Mouse (Mus musculus) Patski (cell line): ENCODE results near the gene Tmem150c. TPM values are rescaled to one million over a fixed set of nuclear protein-coding genes. Genes with fewer than 3 reads are reported as not detected.

ENCODE experiments used
- ATAC-seq: fragments of 100-300 bp; one replicate; pipeline ENCODE4 v1.8.0; 2021
- CTCF ChIA-PET: fragments of 350-600 bp; sonication (Branson Sonifier 250); formaldehyde crosslinking; loops from one replicate; lab custom pipeline; 2022; ENCODE audit warnings: inconsistent platforms; lab: Charles Lee
- POLR2A ChIA-PET: fragments of 350-600 bp; sonication (Branson Sonifier 250); formaldehyde crosslinking; loops from one replicate; lab custom pipeline; 2022; ENCODE audit warnings: antibody characterized with exemption, inconsistent platforms; lab: Charles Lee
- DNase-seq: peaks from one replicate; pipeline ENCODE4 v3.0.0-alpha.2; 2011; ENCODE audit warnings: low read depth, low spot score
- H3K27me3 ChIP-seq: fragments of 371-371 bp; one replicate; pipeline ENCODE4 v1.5.1; 2021
- CTCF ChIP-seq: fragments of 100-300 bp; IDR thresholded peaks from one replicate; pipeline ENCODE4 v1.5.1; 2021
- in situ Hi-C: fragments of 300-500 bp; cut with MboI; formaldehyde crosslinking; loops from 3 replicates; pipeline ENCODE4 v1.11.1; 2018; ENCODE audit warnings: low pct_unique_long_range_greater_than_20kb, mixed read lengths
- polyA plus RNA-seq: library from polyadenylated mRNA; unstranded; gene quantifications from one replicate; pipeline ENCODE4 v1.2.3, GENCODE M21; 2021

The Tmem150c gene
- polyA plus RNA-seq, 1 experiment from 2014 or later, result not detected

DNA sequence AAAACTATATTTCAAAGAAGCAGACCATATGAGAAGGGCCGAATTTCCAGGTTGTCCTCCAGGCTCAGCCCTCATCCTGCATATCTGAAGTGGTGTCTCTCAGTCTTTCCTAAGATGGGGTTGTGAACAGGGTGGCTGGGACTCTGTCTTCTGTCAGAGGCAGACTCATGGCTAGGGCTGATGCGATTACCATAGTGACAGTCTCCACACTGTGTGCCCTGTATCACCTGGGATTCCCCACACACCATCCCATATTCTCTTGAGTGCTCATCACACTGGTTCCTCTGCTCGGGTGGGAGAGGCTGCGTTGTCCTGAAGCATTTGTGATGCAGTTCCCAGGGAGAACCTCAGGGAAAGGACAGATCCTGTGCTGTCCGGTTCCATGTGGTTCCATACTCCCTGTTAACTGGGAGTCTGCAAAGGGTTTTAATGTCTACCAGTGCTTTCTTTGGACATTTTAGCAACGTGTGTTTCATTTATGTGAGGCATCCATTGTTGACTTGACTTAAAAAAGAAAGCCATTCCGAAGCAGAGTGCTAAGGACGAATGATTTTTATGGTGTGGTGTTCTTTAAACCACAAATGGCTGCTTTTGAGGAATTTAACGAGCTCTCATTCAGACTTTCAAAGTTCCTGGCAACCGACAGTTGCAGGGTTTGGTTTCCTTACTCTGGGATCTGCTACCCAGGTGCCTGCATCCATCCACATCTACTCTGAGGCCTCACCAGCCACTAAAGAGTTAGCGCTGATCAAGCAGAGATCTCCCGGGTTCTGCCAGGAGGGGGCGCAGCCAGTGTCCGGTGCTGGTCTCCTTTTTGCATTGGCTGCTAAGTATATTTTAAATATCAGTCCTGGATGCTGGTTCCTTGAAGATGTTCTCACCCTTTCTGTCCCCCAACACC, 7.2 kb upstream of the Tmem150c start:
- in situ Hi-C loops, result no loop called here
- peaks cover 5% of the 10 kb centered on the region for H3K27me3 ChIP-seq
- peak; percentile 61 for TF ChIP-seq CTCF
- DNase-seq (no peak), ATAC-seq (no peak)
- ChIA-PET POLR2A (no interaction called here), CTCF (interaction anchor here (0.6 kb wide), 2 partner anchors 26 to 155 kb away, joined by 3 to 4 read pairs; no protein-coding TSS in a partner anchor)

- CTCF ChIA-PET, result interaction anchor here (1.3 kb wide), 1 partner anchor 10 kb away, joined by 3 read pairs; no protein-coding TSS in a partner anchor
- no peak for DNase-seq
- no peak for ATAC-seq
- POLR2A ChIA-PET, result interaction anchor here (0.6 kb wide), 1 partner anchor 133 kb away, joined by 3 read pairs; no protein-coding TSS in a partner anchor
- no peak for TF ChIP-seq CTCF
- in situ Hi-C loops, result no loop called here
- peaks cover 15% of the 10 kb centered on the region for H3K27me3 ChIP-seq
Observed at GRCm38 (mm10) chr5:100163368-100163767, 3.8 kb upstream of the Tmem150c start.

DNA sequence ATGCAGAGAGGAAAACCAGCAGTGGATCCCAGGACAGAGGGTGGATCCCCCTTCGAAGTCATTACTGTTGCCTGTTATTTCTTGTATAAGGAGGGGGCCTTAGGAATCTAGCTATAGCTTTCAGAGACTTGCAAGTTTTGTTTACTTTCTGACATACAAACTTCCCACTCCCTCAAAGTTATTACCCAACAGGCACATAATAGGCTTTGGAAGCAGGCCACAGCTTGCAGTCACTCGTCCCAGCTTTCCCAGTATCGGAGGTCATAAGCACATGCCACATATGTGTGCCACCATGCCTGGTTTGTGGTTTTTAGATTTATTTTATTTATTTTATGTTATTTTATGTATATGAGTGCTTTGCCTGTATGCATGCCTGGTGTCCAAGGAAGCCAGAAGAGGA, 3.2 kb upstream of the Tmem150c start:
- DNase-seq (no peak), ATAC-seq (no peak)
- POLR2A ChIA-PET, result interaction anchor here (0.6 kb wide), 1 partner anchor 133 kb away, joined by 3 read pairs; no protein-coding TSS in a partner anchor
- H3K27me3 ChIP-seq, result peaks cover 21% of the 10 kb centered on the region
- in situ Hi-C loops, result no loop called here
- CTCF ChIA-PET, result interaction anchor here (1.3 kb wide), 1 partner anchor 11 kb away, joined by 3 read pairs; no protein-coding TSS in a partner anchor
- no peak for TF ChIP-seq CTCF

DNA sequence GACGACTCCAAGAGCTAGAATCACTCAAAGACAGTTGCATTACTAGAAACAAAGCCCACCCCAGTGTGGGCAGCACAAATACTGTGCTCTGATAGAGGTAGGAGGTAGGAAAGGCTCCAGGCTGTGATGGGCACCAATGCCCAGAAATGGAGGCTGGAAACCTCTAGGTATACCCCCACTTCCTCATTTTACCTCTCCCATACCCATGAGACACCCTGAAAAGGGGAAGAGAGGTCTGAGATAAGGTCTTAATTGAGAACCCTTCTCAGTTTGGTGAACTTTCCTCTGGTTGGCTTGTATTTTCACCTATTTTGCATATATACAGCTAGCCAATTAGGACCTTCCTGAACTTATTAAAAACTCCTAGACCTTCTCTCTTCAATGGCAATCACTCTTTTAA, 2.4 kb upstream of the Tmem150c start:
- in situ Hi-C loops, result no loop called here
- ChIA-PET CTCF (interaction anchor here (1.3 kb wide), 1 partner anchor 11 kb away, joined by 3 read pairs; no protein-coding TSS in a partner anchor), POLR2A (no interaction called here)
- no peak for TF ChIP-seq CTCF
- no peak for DNase-seq
- ATAC-seq, result no peak
- H3K27me3 ChIP-seq, result peaks cover 24% of the 10 kb centered on the region

DNA sequence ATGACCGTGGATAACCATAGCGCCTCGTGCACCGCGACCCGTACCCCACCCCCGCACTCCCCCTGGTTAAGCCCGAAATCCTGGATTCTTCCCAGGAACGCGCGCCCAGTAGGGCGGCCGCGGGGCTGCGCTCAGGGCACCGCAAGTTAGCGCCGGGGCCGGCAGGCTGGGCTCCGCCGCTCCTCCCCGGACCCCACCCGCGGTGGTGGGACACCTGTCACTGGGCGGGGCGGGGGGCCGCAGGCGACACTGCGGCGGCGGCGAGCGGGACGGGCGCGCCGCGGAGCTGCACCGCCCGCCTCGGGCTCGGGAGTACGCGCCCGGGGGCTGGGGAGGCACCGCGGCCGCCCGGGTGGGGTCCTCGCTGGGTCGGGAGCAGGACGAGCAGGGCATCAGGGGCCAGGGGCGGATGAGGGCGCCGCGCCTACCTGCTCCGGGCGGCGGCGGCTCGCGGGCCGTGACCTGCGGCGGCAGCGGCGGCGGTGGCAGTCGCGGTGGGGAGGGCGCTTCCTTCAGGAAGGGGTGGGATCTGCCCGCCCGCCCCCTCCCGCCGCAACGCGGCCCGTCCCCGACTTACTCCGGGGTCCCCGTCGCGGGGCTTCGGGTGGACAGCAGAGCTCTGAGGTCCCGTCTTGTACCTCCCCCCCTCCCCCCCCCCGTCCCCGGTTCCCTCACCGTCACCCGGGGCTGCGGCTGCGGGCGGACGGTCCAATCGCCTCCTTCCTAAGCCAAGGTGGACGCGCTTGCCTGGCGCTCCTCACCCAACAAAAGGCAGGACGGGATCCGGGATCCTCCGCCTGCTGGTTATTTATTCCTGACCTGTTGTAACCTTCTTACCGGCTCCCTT, 594 bp downstream of the Tmem150c start:
- DNase-seq, result no peak
- POLR2A ChIA-PET, result no interaction called here
- no peak for TF ChIP-seq CTCF
- in situ Hi-C loops, result no loop called here
- peak; percentile 38 for ATAC-seq
- H3K27me3 ChIP-seq, result peaks cover 24% of the 10 kb centered on the region
- CTCF ChIA-PET, result no interaction called here

- ATAC-seq (no peak), DNase-seq (no peak)
- ChIA-PET CTCF (no interaction called here), POLR2A (no interaction called here)
- TF ChIP-seq CTCF, result no peak
- peaks cover 24% of the 10 kb centered on the region for H3K27me3 ChIP-seq
- in situ Hi-C loops, result no loop called here
Observed at GRCm38 (mm10) chr5:100158301-100158700, 1.3 kb downstream of the Tmem150c start.

DNA sequence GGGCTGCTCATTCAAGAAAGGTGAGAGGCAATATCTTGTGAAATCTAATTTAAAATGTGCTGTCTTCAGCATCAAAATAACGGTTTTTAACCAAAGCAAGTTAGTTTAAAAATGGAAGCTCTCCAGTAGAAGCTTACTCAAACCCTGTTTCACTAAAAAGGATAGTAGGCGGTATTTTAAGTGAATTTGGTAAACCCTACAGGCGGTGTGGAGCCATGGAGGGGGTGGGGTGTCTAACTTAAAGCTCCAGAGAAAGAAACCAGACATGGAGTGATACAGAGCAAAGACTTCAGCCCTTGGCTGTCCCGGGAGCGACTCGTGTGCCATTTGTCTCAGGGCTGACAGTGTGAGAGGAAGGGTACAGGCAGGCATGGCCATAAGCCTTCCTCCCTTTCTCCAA, 4.0 kb downstream of the Tmem150c start:
- CTCF ChIA-PET, result no interaction called here
- in situ Hi-C loops, result no loop called here

DNA sequence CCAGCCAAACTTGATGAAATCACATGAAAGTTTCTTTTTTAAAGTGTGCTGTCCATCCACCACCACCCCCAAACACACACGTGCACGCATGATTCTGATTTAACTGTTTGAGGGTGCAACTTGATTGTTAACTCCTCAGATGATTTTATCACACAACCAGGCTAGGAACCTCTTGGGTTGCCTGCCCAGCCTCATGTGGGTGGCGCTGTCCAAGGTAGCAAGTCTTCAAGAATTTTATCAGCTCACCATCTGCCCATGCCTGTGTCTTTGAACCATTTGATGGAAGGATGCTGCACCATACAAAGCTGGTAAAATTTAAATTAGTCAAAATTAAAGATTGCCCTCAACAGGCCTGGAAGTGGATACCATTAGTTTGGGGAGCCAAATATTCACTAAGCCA, 9.6 kb downstream of the Tmem150c start:
- no peak for DNase-seq
- no peak for ATAC-seq
- peaks cover 8% of the 10 kb centered on the region for H3K27me3 ChIP-seq
- ChIA-PET CTCF (no interaction called here), POLR2A (no interaction called here)
- in situ Hi-C loops, result no loop called here
- no peak for TF ChIP-seq CTCF

More for the DNA sequence above, 4.0 kb downstream of the Tmem150c start:
- ATAC-seq, result no peak
- no peak for TF ChIP-seq CTCF
- DNase-seq, result no peak
- H3K27me3 ChIP-seq, result peaks cover 24% of the 10 kb centered on the region
- POLR2A ChIA-PET, result no interaction called here

GRCm38 (mm10) chr5:100144836-100145235, 14.8 kb downstream of the Tmem150c start:
- in situ Hi-C loops, result no loop called here
- no peak for DNase-seq
- ChIA-PET POLR2A (no interaction called here), CTCF (no interaction called here)
- no peak for TF ChIP-seq CTCF
- ATAC-seq, result no peak
- H3K27me3 ChIP-seq, result no peaks in the 10 kb centered on the region

DNA sequence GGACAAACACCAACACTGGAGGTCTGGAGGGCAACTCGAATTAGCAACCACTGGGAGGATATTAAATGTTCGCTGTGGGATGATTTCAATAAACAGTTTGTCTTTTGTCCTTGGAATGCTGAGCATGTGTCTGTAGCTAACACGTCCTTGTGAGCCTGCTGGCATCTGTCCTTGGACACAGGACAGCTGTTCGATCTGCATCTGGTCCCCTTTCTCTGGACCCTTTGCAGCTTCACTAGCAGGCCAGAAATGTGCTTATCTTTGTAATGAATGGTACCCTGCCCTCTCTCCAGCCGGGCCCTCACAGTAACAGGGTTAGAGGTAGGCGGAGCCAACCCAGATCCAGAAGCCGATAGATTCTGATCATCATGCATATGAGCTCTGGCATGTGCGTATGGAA, 32.3 kb downstream of the Tmem150c start:
- H3K27me3 ChIP-seq, result no peaks in the 10 kb centered on the region
- no peak for TF ChIP-seq CTCF
- POLR2A ChIA-PET, result no interaction called here
- in situ Hi-C loops, result no loop called here
- CTCF ChIA-PET, result no interaction called here
- ATAC-seq (no peak), DNase-seq (no peak)
